Mouse (Mus musculus) kidney, adult 2 months (tissue): ENCODE measurements around the gene St3gal2.
"Not testable (repeated sequence)": the region's sequence is repeated elsewhere in the genome, so short reads cannot be mapped to it uniquely, and the experiment has no call there.

Experiments used
- CTCF ChIP-seq: fragments of 200-500 bp; conservative IDR thresholded peaks from 2 replicates; pipeline ENCODE4 v1.5.1; 2011; ENCODE audit warnings: low read depth, mild to moderate bottlenecking, control low read depth, low read length, moderate library complexity, mixed read lengths; ENCODE audit not compliant: insufficient read depth, insufficient read length
- POLR2A ChIP-seq: fragments of 200-500 bp; IDR thresholded peaks from one replicate; pipeline ENCODE4 v1.6.1; 2011; ENCODE audit warnings: low read depth, low read length, control low read depth

DNA sequence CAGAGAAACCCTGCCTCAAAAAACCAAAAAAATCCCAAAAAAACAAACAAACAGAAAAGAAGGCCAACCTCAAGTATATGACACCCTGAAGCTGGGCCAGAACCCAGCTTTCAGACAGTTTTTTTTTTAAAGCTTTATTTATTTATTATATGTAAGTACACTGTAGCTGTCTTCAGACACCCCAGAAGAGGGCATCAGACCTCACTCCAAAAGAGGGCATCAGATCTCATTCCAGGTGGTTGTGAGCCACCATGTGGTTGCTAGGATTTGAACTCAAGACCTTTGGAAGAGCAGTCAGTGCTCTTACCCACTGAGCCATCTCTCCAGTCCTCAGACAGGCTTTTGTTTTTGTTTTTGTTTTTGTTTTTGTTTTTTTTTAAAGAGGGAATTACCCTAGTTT, 9.9 kb upstream of the St3gal2 start:
- TF ChIP-seq CTCF, POLR2A: not testable (repeated sequence)
